Mouse (Mus musculus) testis, adult 2 months (tissue): ENCODE results near the gene Igf1r. TPM values are rescaled to one million over a fixed set of nuclear protein-coding genes. Genes with fewer than 3 reads are reported as not detected.

Source experiments
- H3K27ac ChIP-seq: fragments of 200-500 bp; 2 replicates; pipeline ENCODE4 v1.5.1; 2012; ENCODE audit warnings: low read depth, low read length; ENCODE audit not compliant: control insufficient read depth, insufficient read depth
- H3K27me3 ChIP-seq: fragments of 200-500 bp; 2 replicates; pipeline ENCODE4 v1.6.1; 2012; ENCODE audit warnings: mild to moderate bottlenecking, low read length, moderate library complexity; ENCODE audit not compliant: control insufficient read depth, insufficient read depth
- H3K36me3 ChIP-seq: fragments of 200-500 bp; 2 replicates; pipeline ENCODE4 v1.6.1; 2012; ENCODE audit warnings: mild to moderate bottlenecking, low read length; ENCODE audit not compliant: control insufficient read depth, insufficient read depth
- H3K4me1 ChIP-seq: fragments of 200-500 bp; 2 replicates; pipeline ENCODE4 v1.6.1; 2012; ENCODE audit warnings: low read length; ENCODE audit not compliant: control insufficient read depth, insufficient read depth
- H3K4me3 ChIP-seq: fragments of 200-500 bp; 2 replicates; pipeline ENCODE4 v1.5.1; 2012; ENCODE audit warnings: low read depth, mild to moderate bottlenecking, low read length, moderate library complexity, mixed read lengths; ENCODE audit not compliant: control insufficient read depth
- CTCF ChIP-seq: fragments of 200-500 bp; IDR thresholded peaks from 2 replicates; pipeline ENCODE4 v1.5.1; 2012; ENCODE audit warnings: low read depth, mild to moderate bottlenecking, inconsistent platforms, low read length, moderate library complexity; ENCODE audit not compliant: control insufficient read depth, insufficient read depth, insufficient replicate concordance
- POLR2A ChIP-seq: fragments of 200-500 bp; IDR thresholded peaks from 2 replicates; pipeline ENCODE4 v1.6.1; 2012; ENCODE audit warnings: low read depth, mild to moderate bottlenecking, inconsistent platforms, low read length, moderate library complexity; ENCODE audit not compliant: control insufficient read depth
- polyA plus RNA-seq: library from polyadenylated mRNA; depleted of rRNA; stranded (reverse); fragments of >200 nt; gene quantifications from 2 replicates; pipeline ENCODE4 v1.2.3, GENCODE M21; 2012

Igf1r gene
- polyA plus RNA-seq, 1 experiment, result 4.2 TPM

DNA sequence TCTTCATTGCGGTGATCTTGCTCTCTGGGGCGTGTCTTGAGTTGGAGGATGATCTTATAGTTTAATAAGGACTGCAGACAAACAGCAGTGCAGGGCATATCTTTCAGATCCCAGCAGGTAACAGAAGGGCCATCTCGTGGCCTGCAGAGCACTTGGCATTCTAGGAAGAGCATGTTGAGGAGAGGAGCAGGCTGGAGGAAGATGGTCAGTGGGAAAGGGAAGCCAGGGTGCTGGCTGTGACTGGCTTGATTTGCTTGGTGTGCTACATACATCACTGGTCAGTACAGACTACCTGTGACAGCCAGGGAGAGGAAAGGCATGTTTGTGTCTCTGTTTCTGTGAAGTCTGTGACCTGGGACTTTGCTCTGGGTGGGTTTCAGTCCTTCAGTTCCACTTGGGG lies 122.8 kb downstream of the Igf1r start:
- TF ChIP-seq POLR2A, result no peak
- TF ChIP-seq CTCF, result no peak
- Histone ChIP-seq H3K4me1 (no peaks in the 10 kb centered on the region), H3K4me3 (no peak overlapping the region), H3K27me3 (no peaks in the 10 kb centered on the region), H3K27ac (no peak overlapping the region), H3K36me3 (no peaks in the 10 kb centered on the region)

GRCm38 (mm10) chr7:68080122-68080845 lies 127.7 kb downstream of the Igf1r start:
- TF ChIP-seq CTCF (no peak), POLR2A (no peak)
- H3K4me3 ChIP-seq, result no peak overlapping the region
- no peaks in the 10 kb centered on the region for H3K27me3 ChIP-seq
- H3K36me3 ChIP-seq, result no peaks in the 10 kb centered on the region
- H3K4me1 ChIP-seq, result no peaks in the 10 kb centered on the region
- peak overlapping the region; percentile 35 for H3K27ac ChIP-seq

GRCm38 (mm10) chr7:68085338-68085737 lies 132.7 kb downstream of the Igf1r start:
- no peaks in the 10 kb centered on the region for H3K4me1 ChIP-seq

GRCm38 (mm10) chr7:68085870-68086341 lies 133.3 kb downstream of the Igf1r start:
- no peak overlapping the region for H3K27ac ChIP-seq
- TF ChIP-seq POLR2A, result no peak
- no peak for TF ChIP-seq CTCF
- H3K4me3 ChIP-seq, result no peak overlapping the region

More at GRCm38 (mm10) chr7:68085338-68085737, 132.7 kb downstream of the Igf1r start:
- Histone ChIP-seq H3K27me3 (no peaks in the 10 kb centered on the region), H3K36me3 (no peaks in the 10 kb centered on the region), H3K4me3 (no peak overlapping the region), H3K27ac (peak overlapping the region; percentile 68; the same call in 1 of the 2 replicates)
- TF ChIP-seq POLR2A (no peak), CTCF (no peak)

GRCm38 (mm10) chr7:68087496-68087895 lies 134.9 kb downstream of the Igf1r start:
- TF ChIP-seq POLR2A (no peak), CTCF (no peak)
- H3K27me3 ChIP-seq, result no peaks in the 10 kb centered on the region
- no peaks in the 10 kb centered on the region for H3K4me1 ChIP-seq
- H3K36me3 ChIP-seq, result no peaks in the 10 kb centered on the region
- no peak overlapping the region for H3K27ac ChIP-seq
- no peak overlapping the region for H3K4me3 ChIP-seq

More at GRCm38 (mm10) chr7:68085870-68086341, 133.3 kb downstream of the Igf1r start:
- no peaks in the 10 kb centered on the region for H3K27me3 ChIP-seq
- H3K4me1 ChIP-seq, result no peaks in the 10 kb centered on the region
- no peaks in the 10 kb centered on the region for H3K36me3 ChIP-seq

DNA sequence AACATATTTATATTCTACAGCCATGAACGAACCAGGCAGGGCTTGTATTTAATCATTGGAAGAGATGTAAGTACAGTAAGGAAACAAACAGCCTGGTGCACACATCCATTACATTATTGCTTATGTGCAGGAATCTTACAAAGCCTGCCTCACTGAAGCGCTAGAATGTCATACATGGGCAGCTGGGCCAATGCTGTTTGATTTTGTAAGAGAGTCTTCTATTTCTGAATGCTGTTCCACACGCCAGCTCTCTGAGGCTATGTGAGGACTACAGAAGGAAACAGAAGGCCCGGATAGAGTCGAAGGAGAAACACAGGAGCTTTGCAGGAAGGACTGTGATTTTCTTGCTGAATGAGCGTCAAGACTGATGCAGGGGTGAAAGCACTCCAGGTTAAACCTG lies 136.2 kb downstream of the Igf1r start:
- no peaks in the 10 kb centered on the region for H3K27me3 ChIP-seq
- no peaks in the 10 kb centered on the region for H3K36me3 ChIP-seq
- H3K27ac ChIP-seq, result no peak overlapping the region
- no peak overlapping the region for H3K4me3 ChIP-seq
- no peak for TF ChIP-seq POLR2A
- no peak for TF ChIP-seq CTCF
- no peaks in the 10 kb centered on the region for H3K4me1 ChIP-seq

GRCm38 (mm10) chr7:68089725-68090124 lies 137.1 kb downstream of the Igf1r start:
- Histone ChIP-seq H3K4me3 (no peak overlapping the region), H3K4me1 (no peaks in the 10 kb centered on the region), H3K27ac (no peak overlapping the region), H3K27me3 (no peaks in the 10 kb centered on the region), H3K36me3 (no peaks in the 10 kb centered on the region)
- TF ChIP-seq POLR2A (no peak), CTCF (no peak)
